Mouse (Mus musculus) liver, postnatal 0 days (tissue): Measurements from ENCODE around the gene Tk2.

ENCODE experiments used
- CTCF ChIP-seq: sonication (generic); IDR thresholded peaks from 2 replicates; pipeline ENCODE4 v1.5.1; 2016; ENCODE audit warnings: antibody characterized with exemption, low read depth
- EP300 ChIP-seq: IDR thresholded peaks from 2 replicates; pipeline ENCODE4 v1.6.1; 2016; ENCODE audit warnings: antibody characterized with exemption, low read depth, mild to moderate bottlenecking

- TF ChIP-seq EP300, result no peak
- no peak for TF ChIP-seq CTCF
Observed at GRCm38 (mm10) chr8:104268937-104269440, 20.6 kb upstream of the Tk2 start.
